Comparison of ENCODE assay signal across 8 mouse cellular contexts in genomic region chr2:150608872-150609560, GRCm38 (mm10). TPM values are rescaled to one million over a fixed set of nuclear protein-coding genes. Genes with fewer than 3 reads are reported as not detected.
DNase-seq lines count a peak whose midpoint lies in the region; ATAC-seq and TF ChIP-seq lines count a peak whose summit lies in the region.

No protein-coding gene starts in this region.

- H3K9me3 ChIP-seq in hindbrain, embryonic 10.5 days = no peaks in the 10 kb centered on the region
- no peaks in the 10 kb centered on the region for H3K9me3 ChIP-seq in neural tube, embryonic 15.5 days (replicated peaks)

- ATAC-seq in erythroid progenitor cell, adult 5-6 weeks (replicated peaks; ENCODE audit: low FRiP score, poor library complexity, severe bottlenecking) = peak; percentile 62
- ATAC-seq in neural tube, embryonic 15.5 days (ENCODE audit: low FRiP score) = peak; percentile 69

- TF ChIP-seq POLR2A in lung, adult 2 months (IDR thresholded peaks at IDR 0.05; ENCODE audit: borderline replicate concordance, extremely low read depth, low read depth, low read length) = no peak

- H3K4me2 ChIP-seq in neural tube, embryonic 15.5 days = peak overlapping the region; percentile 80

- H3K4me3 ChIP-seq in brown adipose tissue, adult 24 weeks (ENCODE audit: insufficient read depth, low read depth, low read length) = peak overlapping the region; percentile 94
- peak overlapping the region; percentile 77 for H3K4me3 ChIP-seq in hindbrain, embryonic 10.5 days
- H3K4me3 ChIP-seq in lung, adult 2 months (replicated peaks; ENCODE audit: extremely low read depth, low read depth, low read length) = no peak overlapping the region
- peak overlapping the region; percentile 96 for H3K4me3 ChIP-seq in neural tube, embryonic 15.5 days (replicated peaks)

- no peaks in the 10 kb centered on the region for H3K36me3 ChIP-seq in hindbrain, embryonic 10.5 days
- no peaks in the 10 kb centered on the region for H3K36me3 ChIP-seq in neural tube, embryonic 15.5 days

- 0 out of 2 replicates have a peak, but pooled peaks have one; percentile 0 for TF ChIP-seq CTCF in lung, adult 2 months (IDR thresholded peaks at IDR 0.05; ENCODE audit: insufficient read depth, low read length)

- H3K27me3 ChIP-seq in hindbrain, embryonic 10.5 days (ENCODE audit: insufficient read depth, poor library complexity, severe bottlenecking) = no peaks in the 10 kb centered on the region
- no peaks in the 10 kb centered on the region for H3K27me3 ChIP-seq in neural tube, embryonic 15.5 days (replicated peaks)

- WGBS in hindbrain, embryonic 10.5 days = 2% methylated on average over 10 of the region's 10 CpGs
- under 1% methylated on average over 10 of the region's 10 CpGs for WGBS in lung, adult 2 months
- WGBS in neural tube, embryonic 15.5 days = under 1% methylated on average over 10 of the region's 10 CpGs

- H3K4me1 ChIP-seq in brown adipose tissue, adult 24 weeks (ENCODE audit: control insufficient read depth, insufficient read depth, insufficient read length, low read length) = 0 out of 2 replicates have a peak, but pooled peaks cover 2% of the 10 kb centered on the region
- peaks cover 12% of the 10 kb centered on the region for H3K4me1 ChIP-seq in hindbrain, embryonic 10.5 days (replicated peaks)
- peaks cover 6% of the 10 kb centered on the region for H3K4me1 ChIP-seq in lung, adult 2 months (ENCODE audit: control insufficient read depth, insufficient read depth, low read length)
- peaks cover 19% of the 10 kb centered on the region for H3K4me1 ChIP-seq in neural tube, embryonic 15.5 days

- DNase-seq in MEL-GATA-1-ER (ENCODE audit: extremely low read depth, low read depth) = peak; percentile 68
- DNase-seq in hindbrain, embryonic 10.5 days (ENCODE audit: low spot score) = peak; percentile 62
- peak; percentile 46 to 70 for DNase-seq in layer of hippocampus, adult 8-10 months (ENCODE audit: low spot score in 2 of 2)
- peak; percentile 23 for DNase-seq in lung, adult 2 months
- peak; percentile 66 for DNase-seq in thymus, postnatal 25 days

- H3K27ac ChIP-seq in brown adipose tissue, adult 24 weeks (replicated peaks; ENCODE audit: low read depth, low read length) = no peak overlapping the region; the same call in 1 of the 2 replicates
- peak overlapping the region; percentile 81 for H3K27ac ChIP-seq in hindbrain, embryonic 10.5 days
- peak overlapping the region; percentile 71 for H3K27ac ChIP-seq in neural tube, embryonic 15.5 days (replicated peaks)

- H3K9ac ChIP-seq in neural tube, embryonic 15.5 days (replicated peaks) = peak overlapping the region; percentile 91

RNA-seq across cellular contexts. Expression of gene Apmap, which starts 0.6 kb away (rescaled TPM):
- 125 and 136 TPM in 2 replicates for polyA plus RNA-seq in brown adipose tissue, adult 24 weeks (2012; ENCODE audit: insufficient read depth, insufficient read length, missing spikeins)
- total RNA-seq in erythroid progenitor cell, adult 5-6 weeks (2015; ENCODE audit: low replicate concordance) = 16.6 and 25.2 TPM in 2 replicates
- 18.1 and 35.9 TPM in 2 replicates for total RNA-seq in erythroid progenitor cell, adult 5-6 weeks (2017; ENCODE audit: low replicate concordance)
- polyA plus RNA-seq in hindbrain, embryonic 10.5 days (2016; fragmentation: Nextera tagmentation; extraction: Ambion mirVana) = 32.2 and 39.1 TPM in 2 replicates
- 10 to 100 TPM; 56.6 to 61.9 (median 58.1) TPM for total RNA-seq in layer of hippocampus, adult 8-10 months (2022)
- 115 and 126 TPM in 2 replicates for polyA plus RNA-seq in lung, adult 2 months (2012; rRNA removed)
- 45.4 and 46.1 TPM in 2 replicates for polyA plus RNA-seq in neural tube, embryonic 15.5 days (2015; fragmentation: Nextera tagmentation; extraction: Ambion mirVana)

RNA-seq across cellular contexts. Expression of gene Cst7, which starts 38.8 kb away (rescaled TPM):
- polyA plus RNA-seq in brown adipose tissue, adult 24 weeks (2012; ENCODE audit: insufficient read depth, insufficient read length, missing spikeins) = not detected in 2 replicates
- 26.8 and 31.7 TPM in 2 replicates for total RNA-seq in erythroid progenitor cell, adult 5-6 weeks (2015; ENCODE audit: low replicate concordance)
- total RNA-seq in erythroid progenitor cell, adult 5-6 weeks (2017; ENCODE audit: low replicate concordance) = 10.7 and 24.7 TPM in 2 replicates
- polyA plus RNA-seq in hindbrain, embryonic 10.5 days (2016; fragmentation: Nextera tagmentation; extraction: Ambion mirVana) = 0.22 and 0.26 TPM in 2 replicates
- 100 to 1,000 TPM in 2 of 4 experiments, not detected in 2; 138 to 173 TPM for total RNA-seq in layer of hippocampus, adult 8-10 months (2022)
- 1.4 and 2.0 TPM in 2 replicates for polyA plus RNA-seq in lung, adult 2 months (2012; rRNA removed)
- polyA plus RNA-seq in neural tube, embryonic 15.5 days (2015; fragmentation: Nextera tagmentation; extraction: Ambion mirVana) = 0.15 and 2.9 TPM in 2 replicates

RNA-seq across cellular contexts. Expression of gene Acss1, which starts 59.3 kb away (rescaled TPM):
- 95.0 and 102 TPM in 2 replicates for polyA plus RNA-seq in brown adipose tissue, adult 24 weeks (2012; ENCODE audit: insufficient read depth, insufficient read length, missing spikeins)
- total RNA-seq in erythroid progenitor cell, adult 5-6 weeks (2015; ENCODE audit: low replicate concordance) = 28.1 and 35.6 TPM in 2 replicates
- 34.8 and 43.3 TPM in 2 replicates for total RNA-seq in erythroid progenitor cell, adult 5-6 weeks (2017; ENCODE audit: low replicate concordance)
- 16.2 and 34.1 TPM in 2 replicates for polyA plus RNA-seq in hindbrain, embryonic 10.5 days (2016; fragmentation: Nextera tagmentation; extraction: Ambion mirVana)
- 10 to 100 TPM; 26.4 to 33.7 (median 28.2) TPM for total RNA-seq in layer of hippocampus, adult 8-10 months (2022)
- 74.7 and 93.3 TPM in 2 replicates for polyA plus RNA-seq in lung, adult 2 months (2012; rRNA removed)
- polyA plus RNA-seq in neural tube, embryonic 15.5 days (2015; fragmentation: Nextera tagmentation; extraction: Ambion mirVana) = 12.3 and 13.7 TPM in 2 replicates
